In genomic region chr8:70563763-70564387, GRCm38 (mm10) we compare ENCODE assay signal across 21 mouse cellular contexts. TPM values are rescaled to one million over a fixed set of nuclear protein-coding genes. Genes with fewer than 3 reads are reported as not detected.
DNase-seq lines count a peak whose midpoint lies in the region; ATAC-seq and TF ChIP-seq lines count a peak whose summit lies in the region.
"Had no signal": no experiment of that assay in that cellular context is flagged by ENCODE, and none has a peak within 500 bp of the region (broad histone marks: within the 10 kb centered on the region; RNA-seq: fewer than 3 reads in every experiment).

No protein-coding gene starts in this region.

- H3K27me3 ChIP-seq in liver, postnatal 0 days (ENCODE audit: insufficient read depth, low read length), result no peaks in the 10 kb centered on the region
- H3K27me3 ChIP-seq: embryonic facial prominence, embryonic 13.5 days; forebrain, embryonic 12.5 days; forebrain, embryonic 15.5 days; heart, embryonic 12.5 days; hindbrain, embryonic 13.5 days had no signal

- H3K4me3 ChIP-seq in gastrocnemius, adult 2 months, result no peak overlapping the region
- H3K4me3 ChIP-seq in layer of hippocampus, adult 2 months, result no peak overlapping the region
- no peak overlapping the region for H3K4me3 ChIP-seq in liver, postnatal 0 days (ENCODE audit: low read depth, low read length)
- H3K4me3 ChIP-seq: embryonic facial prominence, embryonic 10.5 days; embryonic facial prominence, embryonic 13.5 days; erythroblast, embryonic 14.5 days; forebrain, embryonic 12.5 days; forebrain, embryonic 15.5 days; heart, embryonic 12.5 days; hindbrain, embryonic 10.5 days; hindbrain, embryonic 13.5 days had no signal

- H3K27ac ChIP-seq in gastrocnemius, adult 2 months, result peak overlapping the region; percentile 88
- 0 out of 2 replicates have a peak overlapping the region, but pooled peaks have one; percentile 25 for H3K27ac ChIP-seq in layer of hippocampus, adult 2 months
- peak overlapping the region; percentile 69 for H3K27ac ChIP-seq in liver, postnatal 0 days (ENCODE audit: low read depth)
- H3K27ac ChIP-seq: embryonic facial prominence, embryonic 10.5 days; embryonic facial prominence, embryonic 13.5 days; forebrain, embryonic 12.5 days; forebrain, embryonic 15.5 days; hindbrain, embryonic 10.5 days; hindbrain, embryonic 13.5 days had no signal

- no peak for TF ChIP-seq EP300 in liver, postnatal 0 days (IDR thresholded peaks at IDR 0.05; ENCODE audit: low read depth)

- intact Hi-C loops in gastrocnemius, adult 2 months (cut with DNase I), result no loop called here
- intact Hi-C loops in gastrocnemius, postnatal 14 days (cut with DNase I; ENCODE audit: low total_unique reads), result no loop called here

- ATAC-seq in liver, postnatal 0 days, result peak; percentile 24; the same call in 1 of the 2 replicates
- ATAC-seq: activated CD4-positive, CD25-positive, alpha-beta regulatory T cell, adult 4 months; forebrain, embryonic 15.5 days; hindbrain, embryonic 16.5 days had no signal

- H3K9ac ChIP-seq in liver, postnatal 0 days (replicated peaks), result no peak overlapping the region
- H3K9ac ChIP-seq: forebrain, embryonic 12.5 days; forebrain, embryonic 15.5 days; heart, embryonic 12.5 days had no signal

- DNase-seq in gastrocnemius, adult 2 months, result peak; percentile 42
- no peak for DNase-seq in gastrocnemius, postnatal 14 days
- DNase-seq in layer of hippocampus, adult 2 months (ENCODE audit: low spot score in 2 of 2), result no peak
- DNase-seq in layer of hippocampus, postnatal 25 days (ENCODE audit: extremely low spot score in 1 of 2, low spot score in 1 of 2), result no peak
- DNase-seq in liver, postnatal 0 days, result no peak
- DNase-seq in liver, result no peak
- DNase-seq: cerebellum, adult 11-12 months; cerebellum, adult 8-10 months; cerebellum, postnatal 36 days; embryo, embryonic 11 days; gastrocnemius, postnatal 10 days had no signal

- TF ChIP-seq CTCF in gastrocnemius, adult 2 months (IDR thresholded peaks at IDR 0.05), result no peak
- no peak for TF ChIP-seq CTCF in layer of hippocampus, adult 2 months (conservative IDR thresholded peaks at IDR 0.05)
- TF ChIP-seq CTCF in liver, postnatal 0 days (IDR thresholded peaks at IDR 0.05; ENCODE audit: low read depth), result no peak

- WGBS in liver, postnatal 0 days (ENCODE audit: insufficient replicate concordance), result 60% methylated on average over 6 of the region's 6 CpGs

- H3K36me3 ChIP-seq in liver, postnatal 0 days (replicated peaks; ENCODE audit: insufficient read depth, low read length), result 0 out of 2 replicates have a peak, but pooled peaks cover 2% of the 10 kb centered on the region
- H3K36me3 ChIP-seq: forebrain, embryonic 12.5 days; forebrain, embryonic 15.5 days; hindbrain, embryonic 10.5 days; hindbrain, embryonic 13.5 days had no signal

- peaks cover 58% of the 10 kb centered on the region for H3K4me1 ChIP-seq in liver, postnatal 0 days (ENCODE audit: insufficient read depth)

- H3K9me3 ChIP-seq in liver, postnatal 0 days (ENCODE audit: low read length), result no peaks in the 10 kb centered on the region
- H3K9me3 ChIP-seq: embryonic facial prominence, embryonic 10.5 days; embryonic facial prominence, embryonic 13.5 days; forebrain, embryonic 12.5 days; forebrain, embryonic 15.5 days; heart, embryonic 12.5 days; hindbrain, embryonic 10.5 days; hindbrain, embryonic 13.5 days had no signal

- H3K4me2 ChIP-seq in liver, postnatal 0 days (ENCODE audit: low read depth, low read length), result no peak overlapping the region
- H3K4me2 ChIP-seq: embryonic facial prominence, embryonic 13.5 days; forebrain, embryonic 12.5 days; forebrain, embryonic 15.5 days; heart, embryonic 12.5 days; hindbrain, embryonic 13.5 days had no signal

RNA-seq across cellular contexts. Expression of gene Ell, which starts 24.6 kb away (rescaled TPM):
- total RNA-seq in gastrocnemius, adult 2 months (2021), result 10 to 100 TPM; 11.9 to 14.6 TPM
- total RNA-seq in gastrocnemius, postnatal 14 days (2021), result 10 to 100 TPM in 1 of 2 experiments, 1 to 10 TPM in 1; 9.0 to 10.3 TPM
- total RNA-seq in layer of hippocampus, adult 2 months (2021), result 10 to 100 TPM; 20.5 to 24.4 TPM
- 10 to 100 TPM; 20.3 to 23.5 TPM for total RNA-seq in layer of hippocampus, postnatal 25 days (2021)
- 9.5 and 9.7 TPM in 2 replicates for polyA plus RNA-seq in liver, postnatal 0 days (2015; fragmentation: Nextera tagmentation; extraction: Ambion mirVana)

RNA-seq across cellular contexts. Expression of gene Isyna1, which starts 30.3 kb away (rescaled TPM):
- 1 to 10 TPM; 3.2 to 4.3 TPM for total RNA-seq in gastrocnemius, adult 2 months (2021)
- 10 to 100 TPM; 18.7 to 24.7 TPM for total RNA-seq in gastrocnemius, postnatal 14 days (2021)
- total RNA-seq in layer of hippocampus, adult 2 months (2021), result 10 to 100 TPM; 41.4 to 46.4 TPM
- 10 to 100 TPM; 41.5 to 47.0 TPM for total RNA-seq in layer of hippocampus, postnatal 25 days (2021)
- polyA plus RNA-seq in liver, postnatal 0 days (2015; fragmentation: Nextera tagmentation; extraction: Ambion mirVana), result 18.8 and 21.6 TPM in 2 replicates

RNA-seq across cellular contexts. Expression of gene Kxd1, which starts 36.1 kb away (rescaled TPM):
- total RNA-seq in gastrocnemius, adult 2 months (2021), result 10 to 100 TPM; 70.4 to 83.9 TPM
- 10 to 100 TPM; 64.9 to 73.0 TPM for total RNA-seq in gastrocnemius, postnatal 14 days (2021)
- total RNA-seq in layer of hippocampus, adult 2 months (2021), result 10 to 100 TPM; 37.2 to 40.7 TPM
- total RNA-seq in layer of hippocampus, postnatal 25 days (2021), result 10 to 100 TPM; 37.8 to 38.0 TPM
- 43.1 and 43.3 TPM in 2 replicates for polyA plus RNA-seq in liver, postnatal 0 days (2015; fragmentation: Nextera tagmentation; extraction: Ambion mirVana)

RNA-seq across cellular contexts. Expression of gene Fkbp8, which starts 36.4 kb away (rescaled TPM):
- total RNA-seq in gastrocnemius, adult 2 months (2021), result 100 to 1,000 TPM; 108 to 112 TPM
- total RNA-seq in gastrocnemius, postnatal 14 days (2021), result 100 to 1,000 TPM; 116 to 117 TPM
- total RNA-seq in layer of hippocampus, adult 2 months (2021), result 100 to 1,000 TPM; 447 to 453 TPM
- 100 to 1,000 TPM; 432 to 468 TPM for total RNA-seq in layer of hippocampus, postnatal 25 days (2021)
- 141 TPM in 2 replicates for polyA plus RNA-seq in liver, postnatal 0 days (2015; fragmentation: Nextera tagmentation; extraction: Ambion mirVana)

RNA-seq across cellular contexts. Expression of gene Ssbp4, which starts 44.8 kb away (rescaled TPM):
- 10 to 100 TPM in 1 of 2 experiments, 1 to 10 TPM in 1; 9.2 to 14.4 TPM for total RNA-seq in gastrocnemius, adult 2 months (2021)
- total RNA-seq in gastrocnemius, postnatal 14 days (2021), result 10 to 100 TPM; 22.9 to 25.7 TPM
- 100 to 1,000 TPM; 274 to 297 TPM for total RNA-seq in layer of hippocampus, adult 2 months (2021)
- total RNA-seq in layer of hippocampus, postnatal 25 days (2021), result 100 to 1,000 TPM; 285 to 304 TPM
- 32.5 and 35.4 TPM in 2 replicates for polyA plus RNA-seq in liver, postnatal 0 days (2015; fragmentation: Nextera tagmentation; extraction: Ambion mirVana)

Comparison
In these comparisons a context has a peak if more than half of its experiments do, and no peak if none do; other contexts are left out.
1. H3K27ac ChIP-seq: peak in every context shown above with its lines; median percentile 88 in gastrocnemius, adult 2 months; 69 in liver, postnatal 0 days; 25 in layer of hippocampus, adult 2 months.